Mouse (Mus musculus) hindbrain, embryonic 14.5 days (tissue): Measurements from ENCODE around the gene Fryl. TPM values are rescaled to one million over a fixed set of nuclear protein-coding genes. Genes with fewer than 3 reads are reported as not detected.

Experiments
- ATAC-seq: fragments of 200-750 bp; cut with Nextera tagmentation; 2 replicates; pipeline ENCODE4 v1.8.0; 2017; ENCODE audit warnings: moderate number of reproducible peaks, mild to moderate bottlenecking, moderate TSS enrichment, moderate library complexity; ENCODE audit not compliant: low FRiP score
- DNase-seq: peaks from one replicate; pipeline ENCODE4 v3.0.0-alpha.2; 2015; ENCODE audit warnings: low spot score
- H3K27ac ChIP-seq: fragments of 300-500 bp; sonication (generic); 2 replicates; pipeline ENCODE4 v1.5.1; 2014; ENCODE audit warnings: mild to moderate bottlenecking, moderate library complexity
- H3K27me3 ChIP-seq: fragments of 300-500 bp; sonication (generic); 2 replicates; pipeline ENCODE4 v1.6.1; 2014; ENCODE audit warnings: mild to moderate bottlenecking, low read length, mixed read lengths; ENCODE audit not compliant: control insufficient read depth, insufficient read depth
- H3K36me3 ChIP-seq: fragments of 300-500 bp; sonication (generic); replicated peaks from 2 replicates; pipeline ENCODE4 v1.6.1; 2014; ENCODE audit not compliant: control insufficient read depth, insufficient read depth
- H3K4me1 ChIP-seq: fragments of 300-500 bp; sonication (generic); replicated peaks from 2 replicates; pipeline ENCODE4 v1.6.1; 2014; ENCODE audit warnings: antibody characterized with exemption, low read length, mixed read lengths; ENCODE audit not compliant: control insufficient read depth, insufficient read depth
- H3K4me2 ChIP-seq: fragments of 300-500 bp; sonication (generic); replicated peaks from 2 replicates; pipeline ENCODE4 v1.6.1; 2014; ENCODE audit warnings: mild to moderate bottlenecking, moderate library complexity
- H3K4me3 ChIP-seq: fragments of 300-500 bp; sonication (generic); replicated peaks from 2 replicates; pipeline ENCODE4 v1.5.1; 2014; ENCODE audit warnings: mild to moderate bottlenecking, low read length
- H3K9ac ChIP-seq: fragments of 300-500 bp; sonication (generic); 2 replicates; pipeline ENCODE4 v1.6.1; 2014
- H3K9me3 ChIP-seq: fragments of 300-500 bp; sonication (generic); 2 replicates; pipeline ENCODE4 v1.6.1; 2016; ENCODE audit warnings: low read length; ENCODE audit not compliant: control insufficient read depth
- WGBS: fragments of 180-500 bp; shearing (Covaris S2); extraction: QIAGEN DNeasy Blood & Tissue Kit; methylation state at CpG from one replicate; pipeline ENCODE4 v1.1.7; 2014; 5-methylcytosine and 5-hydroxymethylcytosine counted together
- polyA plus RNA-seq: library from polyadenylated mRNA; unstranded; fragments of >200 nt; fragmentation: Nextera tagmentation; extraction: Ambion mirVana; gene quantifications from 2 replicates; pipeline ENCODE4 v1.2.1, GENCODE M21; 2014

Gene Fryl
- polyA plus RNA-seq, 1 experiment from 2014 or later, result 40.7 TPM

GRCm38 (mm10) chr5:73194740-73195139 lies 61.7 kb downstream of the Fryl start:
- H3K9me3 ChIP-seq, result no peaks in the 10 kb centered on the region
- no peak overlapping the region for H3K9ac ChIP-seq
- H3K27ac ChIP-seq, result no peak overlapping the region
- WGBS, result 92% methylated on average over 14 of the region's 14 CpGs
- H3K27me3 ChIP-seq, result no peaks in the 10 kb centered on the region
- no peaks in the 10 kb centered on the region for H3K4me1 ChIP-seq
- ATAC-seq, result no peak
- no peak overlapping the region for H3K4me3 ChIP-seq
- DNase-seq, result no peak
- no peak overlapping the region for H3K4me2 ChIP-seq
- H3K36me3 ChIP-seq, result no peaks in the 10 kb centered on the region

GRCm38 (mm10) chr5:73194083-73194570 lies 62.3 kb downstream of the Fryl start:
- H3K27ac ChIP-seq, result no peak overlapping the region
- no peak overlapping the region for H3K4me3 ChIP-seq
- H3K27me3 ChIP-seq, result no peaks in the 10 kb centered on the region
- H3K9ac ChIP-seq, result no peak overlapping the region
- no peaks in the 10 kb centered on the region for H3K9me3 ChIP-seq
- no peaks in the 10 kb centered on the region for H3K4me1 ChIP-seq
- no peak overlapping the region for H3K4me2 ChIP-seq
- ATAC-seq, result no peak
- DNase-seq, result no peak
- no peaks in the 10 kb centered on the region for H3K36me3 ChIP-seq
- 90% methylated on average over 8 of the region's 8 CpGs for WGBS

GRCm38 (mm10) chr5:73193627-73194026 lies 62.8 kb downstream of the Fryl start:
- DNase-seq (no peak), ATAC-seq (no peak)
- Histone ChIP-seq H3K27me3 (no peaks in the 10 kb centered on the region), H3K4me1 (no peaks in the 10 kb centered on the region), H3K27ac (no peak overlapping the region), H3K4me3 (no peak overlapping the region), H3K9ac (no peak overlapping the region), H3K36me3 (no peaks in the 10 kb centered on the region), H3K4me2 (no peak overlapping the region), H3K9me3 (no peaks in the 10 kb centered on the region)
- WGBS, result 76% methylated on average over 10 of the region's 10 CpGs

- 86% methylated on average over 13 of the region's 13 CpGs for WGBS
- H3K9me3 ChIP-seq, result no peaks in the 10 kb centered on the region
- no peak for ATAC-seq
Observed at GRCm38 (mm10) chr5:73192870-73193576, 63.4 kb downstream of the Fryl start.

GRCm38 (mm10) chr5:73191765-73192164 lies 64.7 kb downstream of the Fryl start:
- no peak overlapping the region for H3K9ac ChIP-seq
- no peaks in the 10 kb centered on the region for H3K4me1 ChIP-seq
- no peak overlapping the region for H3K4me3 ChIP-seq
- no peak overlapping the region for H3K27ac ChIP-seq
- DNase-seq, result no peak
- H3K27me3 ChIP-seq, result no peaks in the 10 kb centered on the region
- 86% methylated on average over 11 of the region's 11 CpGs for WGBS
- H3K36me3 ChIP-seq, result no peaks in the 10 kb centered on the region
- ATAC-seq, result no peak
- H3K9me3 ChIP-seq, result no peaks in the 10 kb centered on the region
- no peak overlapping the region for H3K4me2 ChIP-seq

More at GRCm38 (mm10) chr5:73192870-73193576, 63.4 kb downstream of the Fryl start:
- Histone ChIP-seq H3K9ac (no peak overlapping the region), H3K36me3 (no peaks in the 10 kb centered on the region), H3K4me2 (no peak overlapping the region), H3K27ac (no peak overlapping the region), H3K4me3 (no peak overlapping the region), H3K4me1 (no peaks in the 10 kb centered on the region), H3K27me3 (no peaks in the 10 kb centered on the region)
- DNase-seq, result no peak

- Histone ChIP-seq H3K27ac (no peak overlapping the region), H3K4me1 (no peaks in the 10 kb centered on the region), H3K27me3 (no peaks in the 10 kb centered on the region), H3K9ac (no peak overlapping the region), H3K4me2 (no peak overlapping the region), H3K4me3 (no peak overlapping the region), H3K9me3 (no peaks in the 10 kb centered on the region), H3K36me3 (no peaks in the 10 kb centered on the region)
- ATAC-seq (no peak), DNase-seq (no peak)
- 84% methylated on average over 5 of the region's 5 CpGs for whole genome bisulfite sequencing
Observed at GRCm38 (mm10) chr5:73190164-73190563, 66.3 kb downstream of the Fryl start.

GRCm38 (mm10) chr5:73189443-73190160 lies 66.8 kb downstream of the Fryl start:
- no peak overlapping the region for H3K4me2 ChIP-seq
- ATAC-seq (no peak), DNase-seq (no peak)
- H3K36me3 ChIP-seq, result no peaks in the 10 kb centered on the region
- 75% methylated on average over 9 of the region's 9 CpGs for WGBS
- H3K9ac ChIP-seq, result no peak overlapping the region
- no peaks in the 10 kb centered on the region for H3K9me3 ChIP-seq
- H3K4me3 ChIP-seq, result no peak overlapping the region
- no peak overlapping the region for H3K27ac ChIP-seq
- H3K4me1 ChIP-seq, result no peaks in the 10 kb centered on the region
- H3K27me3 ChIP-seq, result no peaks in the 10 kb centered on the region

- Histone ChIP-seq H3K9ac (no peak overlapping the region), H3K4me2 (no peak overlapping the region), H3K36me3 (no peaks in the 10 kb centered on the region), H3K9me3 (no peaks in the 10 kb centered on the region), H3K4me1 (no peaks in the 10 kb centered on the region), H3K27me3 (no peaks in the 10 kb centered on the region), H3K4me3 (no peak overlapping the region), H3K27ac (no peak overlapping the region)
- DNase-seq, result no peak
- 80% methylated on average over 7 of the region's 7 CpGs for WGBS
- no peak for ATAC-seq
Observed at GRCm38 (mm10) chr5:73188576-73188975, 67.8 kb downstream of the Fryl start.

- Histone ChIP-seq H3K36me3 (no peaks in the 10 kb centered on the region), H3K27me3 (no peaks in the 10 kb centered on the region), H3K4me3 (no peak overlapping the region), H3K9me3 (no peaks in the 10 kb centered on the region), H3K4me1 (no peaks in the 10 kb centered on the region), H3K9ac (no peak overlapping the region), H3K4me2 (no peak overlapping the region), H3K27ac (no peak overlapping the region)
- DNase-seq, result no peak
- no peak for ATAC-seq
- 94% methylated on average over 5 of the region's 5 CpGs for WGBS
Observed at GRCm38 (mm10) chr5:73188164-73188563, 68.3 kb downstream of the Fryl start.
